Mouse (Mus musculus) neural tube, postnatal 0 days (tissue): ENCODE measurements around the gene Smo. TPM values are rescaled to one million over a fixed set of nuclear protein-coding genes. Genes with fewer than 3 reads are reported as not detected.

Experiments
- polyA plus RNA-seq: library from polyadenylated mRNA; unstranded; fragments of >200 nt; fragmentation: Nextera tagmentation; extraction: Ambion mirVana; gene quantifications from 2 replicates; pipeline ENCODE4 v1.2.1, GENCODE M21; 2015

The Smo gene
- polyA plus RNA-seq = 11.9 and 12.0 TPM in 2 replicates

DNA sequence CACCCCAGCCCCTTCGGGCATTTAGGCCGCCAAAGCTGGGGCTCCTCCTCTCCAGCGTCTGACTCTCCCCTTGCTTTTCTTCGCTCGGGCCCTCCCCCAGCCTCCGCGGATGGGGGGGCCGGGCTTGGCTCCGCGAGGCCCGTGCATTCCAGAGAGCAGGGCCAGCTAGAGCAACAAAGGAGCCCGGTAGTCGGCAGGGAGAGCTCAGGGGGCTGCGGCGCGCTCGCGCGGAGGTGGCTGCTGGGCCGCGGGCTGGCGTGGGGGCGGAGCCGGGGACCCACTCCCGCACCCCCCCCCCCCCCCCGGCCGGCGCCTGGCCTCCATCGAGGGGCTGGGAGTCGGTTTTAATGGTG, at the start of gene Smo:
TSS of gene Smo (plus strand) at position 168 of the 353 bp plus-strand sequence.

DNA sequence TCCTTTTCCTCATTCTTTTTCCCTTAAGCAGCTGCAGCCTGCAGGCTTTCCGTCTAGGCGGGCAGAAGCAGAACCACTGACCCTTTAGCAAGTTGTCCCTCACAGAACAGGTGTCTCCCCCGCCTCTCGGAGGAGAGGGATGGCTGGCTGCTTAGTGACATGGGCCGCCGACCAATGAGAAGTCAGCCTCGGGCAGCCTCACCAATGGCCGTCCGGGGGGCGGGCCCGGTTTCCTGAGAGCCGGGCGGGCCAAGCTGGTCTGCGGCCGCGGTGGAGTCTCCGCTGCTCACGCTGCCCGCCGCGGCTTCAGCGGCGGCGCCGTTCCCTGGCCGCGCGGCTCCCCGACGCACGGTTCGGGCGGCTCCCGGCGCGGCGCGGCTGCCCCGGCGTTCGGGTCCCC, 41.4 kb upstream of the Smo start, which contains the start of gene Tspan33:
TSS of gene Tspan33 (plus strand) at position 270 of the 400 bp plus-strand sequence.

DNA sequence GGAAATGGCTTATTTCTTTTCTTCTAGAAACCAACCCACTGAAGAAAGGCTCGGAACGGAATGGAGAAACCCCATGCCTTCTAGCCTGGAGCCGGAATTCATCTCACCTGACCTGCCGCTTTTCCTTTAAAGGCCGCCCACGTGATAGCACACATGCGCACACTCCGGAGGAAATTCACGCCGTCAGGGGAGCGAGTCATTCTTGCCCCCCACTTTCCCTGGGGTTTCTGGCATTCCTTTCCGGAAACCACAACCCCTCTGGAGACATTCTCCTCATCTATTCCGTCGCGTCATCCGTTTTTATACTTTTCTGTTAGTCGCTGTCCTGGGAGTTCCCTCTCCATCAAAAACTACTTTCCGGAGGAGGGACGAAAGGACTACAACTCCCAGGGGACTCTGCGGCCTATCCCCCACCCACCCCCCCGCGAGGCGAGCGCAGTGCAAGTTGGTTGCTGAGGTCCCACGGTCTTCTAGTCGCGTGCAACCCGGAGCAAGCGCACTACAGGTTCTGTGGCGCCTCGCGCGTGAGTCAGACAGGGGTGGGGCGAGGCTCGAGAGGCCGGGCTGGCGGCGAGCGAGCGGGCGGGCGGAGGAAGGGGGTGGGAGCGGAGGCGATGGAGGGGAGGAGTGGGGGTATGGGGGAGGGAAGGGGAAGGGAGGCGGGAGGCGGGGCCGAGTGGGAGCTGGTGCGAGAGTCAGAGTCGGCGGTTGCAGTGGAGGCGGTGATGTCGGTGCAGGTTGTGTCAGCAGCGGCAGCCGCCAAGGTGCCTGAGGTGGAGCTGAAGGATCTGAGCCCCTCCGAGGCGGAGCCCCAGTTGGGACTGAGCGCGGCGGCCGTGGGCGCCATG, 32.7 kb downstream of the Smo start, which contains the start of gene Ahcyl2:
TSS of gene Ahcyl2 (plus strand) at position 199 of the 848 bp plus-strand sequence.

Other genes starting within 250 kb of the Smo start
- gene Kcp, start 227.6 kb upstream of the Smo start, polyA plus RNA-seq = 8.4 and 13.4 TPM in 2 replicates
- 3.1 and 3.7 TPM in 2 replicates for gene Irf5, start 208.9 kb upstream of the Smo start, polyA plus RNA-seq
- 51.4 and 53.3 TPM in 2 replicates for gene Tnpo3, start 125.6 kb upstream of the Smo start, polyA plus RNA-seq
- 27.5 and 28.9 TPM in 2 replicates for gene Tspan33, start 41.3 kb upstream of the Smo start, polyA plus RNA-seq
- gene Ahcyl2, start 32.5 kb downstream of the Smo start, polyA plus RNA-seq = 21.9 and 22.9 TPM in 2 replicates
- gene Strip2, start 181.5 kb downstream of the Smo start, polyA plus RNA-seq = 5.8 and 6.1 TPM in 2 replicates